Mouse (Mus musculus) intestine, embryonic 15.5 days (tissue): ENCODE results near the gene Bhlha15. TPM values are rescaled to one million over a fixed set of nuclear protein-coding genes. Genes with fewer than 3 reads are reported as not detected.

ENCODE experiments used
- ATAC-seq: fragments of 200-750 bp; cut with Nextera tagmentation; 2 replicates; pipeline ENCODE4 v1.8.0; 2017; ENCODE audit warnings: moderate TSS enrichment, moderate library complexity
- H3K27ac ChIP-seq: fragments of 300-500 bp; sonication (generic); 2 replicates; pipeline ENCODE4 v1.5.1; 2015; ENCODE audit warnings: mild to moderate bottlenecking, inconsistent platforms
- H3K27me3 ChIP-seq: fragments of 300-500 bp; sonication (generic); replicated peaks from 2 replicates; pipeline ENCODE4 v1.6.1; 2015; ENCODE audit warnings: inconsistent platforms
- H3K36me3 ChIP-seq: fragments of 300-500 bp; sonication (generic); 2 replicates; pipeline ENCODE4 v1.6.1; 2015; ENCODE audit warnings: inconsistent platforms
- H3K4me1 ChIP-seq: fragments of 300-500 bp; sonication (generic); replicated peaks from 2 replicates; pipeline ENCODE4 v1.6.1; 2015; ENCODE audit warnings: inconsistent platforms
- H3K4me2 ChIP-seq: fragments of 300-500 bp; sonication (generic); replicated peaks from 2 replicates; pipeline ENCODE4 v1.6.1; 2015; ENCODE audit warnings: mild to moderate bottlenecking, inconsistent platforms
- H3K4me3 ChIP-seq: fragments of 300-500 bp; sonication (generic); replicated peaks from 2 replicates; pipeline ENCODE4 v1.5.1; 2015; ENCODE audit warnings: inconsistent platforms
- H3K9ac ChIP-seq: fragments of 300-500 bp; sonication (generic); 2 replicates; pipeline ENCODE4 v1.6.1; 2015; ENCODE audit warnings: inconsistent platforms
- H3K9me3 ChIP-seq: fragments of 300-500 bp; sonication (generic); 2 replicates; pipeline ENCODE4 v1.6.1; 2016; ENCODE audit warnings: inconsistent platforms
- WGBS: fragments of 180-500 bp; shearing (Covaris S2); methylation state at CpG from one replicate; pipeline ENCODE4 v1.1.7; 2015; 5-methylcytosine and 5-hydroxymethylcytosine counted together
- polyA plus RNA-seq: library from polyadenylated mRNA; unstranded; fragments of >200 nt; fragmentation: Nextera tagmentation; extraction: Ambion mirVana; gene quantifications from 2 replicates; pipeline ENCODE4 v1.2.1, GENCODE M21; 2015

The Bhlha15 gene
- polyA plus RNA-seq, 1 experiment from 2014 or later: 7.6 TPM

DNA sequence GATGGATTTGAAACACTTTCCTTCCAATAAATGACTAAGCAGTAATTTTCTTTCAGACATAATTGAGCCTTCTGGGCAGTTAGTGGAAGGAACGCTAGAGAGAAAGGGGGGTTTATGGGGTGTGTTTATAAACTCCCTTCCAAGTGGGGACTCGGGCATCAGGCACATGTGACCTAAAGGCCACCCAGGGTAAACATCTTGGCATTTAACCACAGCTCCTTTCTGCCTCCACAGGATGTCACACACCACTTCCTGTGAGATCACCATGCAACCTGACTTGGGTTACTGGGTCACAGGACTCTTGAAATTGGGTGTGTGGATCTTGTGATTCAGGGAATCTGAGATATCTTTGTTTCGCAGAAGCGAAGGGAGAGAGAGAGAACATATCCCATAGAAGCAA, 31.2 kb downstream of the Bhlha15 start:
- H3K4me1 ChIP-seq: peaks cover 12% of the 10 kb centered on the region; the same call in 1 of the 2 replicates
- no peak for ATAC-seq
- 56% methylated on average over 4 of the region's 4 CpGs for whole genome bisulfite sequencing

GRCm38 (mm10) chr5:144222811-144223502, 32.9 kb downstream of the Bhlha15 start:
- H3K9ac ChIP-seq: peak overlapping the region; percentile 79
- 2% methylated on average over 24 of the region's 25 CpGs for WGBS
- peak overlapping the region; percentile 66 for H3K27ac ChIP-seq
- peak overlapping the region; percentile 78 for H3K4me3 ChIP-seq
- no peaks in the 10 kb centered on the region for H3K9me3 ChIP-seq
- H3K4me1 ChIP-seq: peaks cover 12% of the 10 kb centered on the region; the same call in 1 of the 2 replicates
- H3K27me3 ChIP-seq: no peaks in the 10 kb centered on the region
- H3K36me3 ChIP-seq: no peaks in the 10 kb centered on the region
- peak; percentile 72 for ATAC-seq
- peak overlapping the region; percentile 85 for H3K4me2 ChIP-seq

More for the DNA sequence above, 31.2 kb downstream of the Bhlha15 start:
- Histone ChIP-seq H3K27me3 (no peaks in the 10 kb centered on the region), H3K9me3 (no peaks in the 10 kb centered on the region), H3K4me2 (no peak overlapping the region), H3K9ac (no peak overlapping the region), H3K36me3 (no peaks in the 10 kb centered on the region), H3K27ac (no peak overlapping the region), H3K4me3 (no peak overlapping the region)

DNA sequence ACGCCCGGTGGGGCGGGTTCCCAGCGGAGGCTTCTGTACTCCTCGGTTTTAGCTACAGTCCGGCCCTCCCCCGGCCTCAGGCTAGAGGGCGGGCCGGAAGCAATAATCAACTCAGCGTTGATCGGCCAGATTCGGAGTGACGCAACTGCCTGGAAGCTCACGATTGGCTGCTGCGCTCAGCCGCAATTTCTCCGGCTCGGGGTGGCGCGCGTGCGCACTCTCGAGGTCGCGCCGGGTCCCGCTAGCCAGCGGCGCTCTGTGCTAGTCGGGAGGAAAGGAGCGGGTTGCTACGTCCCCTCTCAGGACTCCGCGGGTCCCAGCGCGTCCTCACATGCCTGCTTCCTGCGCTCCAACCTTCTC, 33.4 kb downstream of the Bhlha15 start, which contains the start of gene Tecpr1:
TSS of gene Tecpr1 (minus strand) at position 113 of the 360 bp plus-strand sequence.
- Histone ChIP-seq H3K27me3 (no peaks in the 10 kb centered on the region), H3K9me3 (no peaks in the 10 kb centered on the region), H3K27ac (peak within 1 kb of the TSS; percentile 66), H3K9ac (peak within 1 kb of the TSS; percentile 79), H3K4me3 (peak within 1 kb of the TSS; percentile 78), H3K4me1 (peaks cover 12% of the 10 kb centered on the region; the same call in 1 of the 2 replicates), H3K4me2 (peak within 1 kb of the TSS; percentile 85), H3K36me3 (no peaks in the 10 kb centered on the region)
- ATAC-seq: peak; percentile 99
- under 1% methylated on average over 37 of the region's 37 CpGs for WGBS

- Histone ChIP-seq H3K9ac (peak overlapping the region; percentile 61), H3K4me2 (peak overlapping the region; percentile 85), H3K27ac (peak overlapping the region; percentile 52), H3K9me3 (no peaks in the 10 kb centered on the region), H3K4me3 (peak overlapping the region; percentile 78), H3K36me3 (no peaks in the 10 kb centered on the region), H3K4me1 (peaks cover 12% of the 10 kb centered on the region; the same call in 1 of the 2 replicates), H3K27me3 (no peaks in the 10 kb centered on the region)
- WGBS: 26% methylated on average over 18 of the region's 18 CpGs
- peak; percentile 31; the same call in 1 of the 2 replicates for ATAC-seq
Observed at GRCm38 (mm10) chr5:144223899-144224816, 34.1 kb downstream of the Bhlha15 start.

DNA sequence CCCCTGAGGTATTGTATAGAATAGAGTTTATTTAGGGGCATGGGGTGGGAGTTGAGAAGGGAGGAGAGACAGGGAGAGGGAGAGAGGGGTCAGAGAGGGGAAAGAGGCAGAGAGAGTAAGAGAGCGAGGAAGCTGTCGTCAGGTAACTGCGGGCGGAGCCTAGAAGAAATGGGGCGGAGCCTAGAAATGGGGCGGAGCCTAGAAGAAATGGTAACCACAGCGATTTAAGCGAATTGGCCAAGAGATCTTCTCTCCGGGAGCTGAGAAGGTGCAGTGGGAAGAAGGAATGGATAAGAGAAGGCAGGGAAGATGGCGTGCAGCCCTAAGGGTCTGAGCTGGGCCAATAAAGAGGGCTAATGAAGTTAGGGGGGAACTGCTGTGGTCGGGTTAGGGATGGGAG, 36.1 kb downstream of the Bhlha15 start:
- no peak for ATAC-seq
- Histone ChIP-seq H3K4me1 (peaks cover 12% of the 10 kb centered on the region; the same call in 1 of the 2 replicates), H3K36me3 (no peaks in the 10 kb centered on the region), H3K4me2 (no peak overlapping the region), H3K27ac (no peak overlapping the region), H3K9me3 (no peaks in the 10 kb centered on the region), H3K9ac (no peak overlapping the region), H3K27me3 (no peaks in the 10 kb centered on the region), H3K4me3 (no peak overlapping the region)
- 27% methylated on average over 11 of the region's 11 CpGs for WGBS

GRCm38 (mm10) chr5:144230216-144230615, 40.1 kb downstream of the Bhlha15 start:
- Histone ChIP-seq H3K27ac (no peak overlapping the region), H3K4me3 (no peak overlapping the region), H3K4me1 (no peaks in the 10 kb centered on the region), H3K9me3 (no peaks in the 10 kb centered on the region), H3K9ac (no peak overlapping the region), H3K27me3 (no peaks in the 10 kb centered on the region), H3K4me2 (no peak overlapping the region), H3K36me3 (no peaks in the 10 kb centered on the region)
- 87% methylated on average over 7 of the region's 7 CpGs for WGBS
- no peak for ATAC-seq

DNA sequence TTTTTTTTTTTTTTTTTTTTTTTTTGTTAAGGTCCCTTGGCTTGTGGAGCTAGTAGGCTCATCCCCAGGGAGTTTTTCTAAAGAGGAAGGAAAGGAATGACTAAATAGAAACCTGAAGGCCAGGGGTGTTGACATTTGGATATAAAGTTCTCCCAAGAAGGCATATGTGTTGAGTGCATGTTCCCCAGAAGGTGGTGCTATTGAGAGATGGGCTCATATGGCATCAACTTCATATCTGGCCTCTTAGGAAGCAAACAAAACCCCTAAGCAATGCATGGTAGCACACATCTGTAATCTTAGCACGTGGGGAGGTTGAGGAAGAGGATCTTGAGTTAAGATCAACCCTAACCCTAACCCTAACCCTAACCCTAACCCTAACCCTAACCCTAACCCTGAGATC, 41.3 kb downstream of the Bhlha15 start:
- H3K27me3 ChIP-seq: no peaks in the 10 kb centered on the region
- no peaks in the 10 kb centered on the region for H3K4me1 ChIP-seq
- H3K9ac ChIP-seq: no peak overlapping the region
- no peak for ATAC-seq
- 71% methylated on average over 1 of the region's 1 CpGs for WGBS
- H3K27ac ChIP-seq: no peak overlapping the region
- no peaks in the 10 kb centered on the region for H3K9me3 ChIP-seq
- H3K4me3 ChIP-seq: no peak overlapping the region
- no peaks in the 10 kb centered on the region for H3K36me3 ChIP-seq
- H3K4me2 ChIP-seq: no peak overlapping the region

DNA sequence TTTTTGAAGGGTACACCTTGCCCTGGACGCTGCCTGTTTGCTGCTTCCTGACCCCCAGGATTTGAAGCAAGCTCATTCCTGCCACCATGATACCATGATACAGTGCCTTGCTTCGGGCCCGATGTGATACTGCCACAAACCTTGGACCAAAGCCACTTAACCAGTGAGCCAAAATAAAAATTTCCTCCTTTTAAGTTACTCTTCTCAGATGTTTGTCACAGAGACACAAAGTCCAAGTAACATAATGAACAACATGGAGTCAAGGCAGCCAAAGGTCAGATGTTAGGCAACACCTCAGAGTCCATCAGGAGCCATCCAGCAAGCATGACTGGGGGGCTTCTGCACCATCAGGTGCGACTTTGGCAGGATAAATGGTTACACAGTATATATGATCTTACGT, 42.4 kb downstream of the Bhlha15 start:
- no peaks in the 10 kb centered on the region for H3K9me3 ChIP-seq
- no peaks in the 10 kb centered on the region for H3K27me3 ChIP-seq
- H3K9ac ChIP-seq: no peak overlapping the region
- no peak for ATAC-seq
- 81% methylated on average over 5 of the region's 5 CpGs for WGBS
- no peaks in the 10 kb centered on the region for H3K4me1 ChIP-seq
- H3K4me2 ChIP-seq: no peak overlapping the region
- no peak overlapping the region for H3K4me3 ChIP-seq
- no peak overlapping the region for H3K27ac ChIP-seq
- H3K36me3 ChIP-seq: no peaks in the 10 kb centered on the region

DNA sequence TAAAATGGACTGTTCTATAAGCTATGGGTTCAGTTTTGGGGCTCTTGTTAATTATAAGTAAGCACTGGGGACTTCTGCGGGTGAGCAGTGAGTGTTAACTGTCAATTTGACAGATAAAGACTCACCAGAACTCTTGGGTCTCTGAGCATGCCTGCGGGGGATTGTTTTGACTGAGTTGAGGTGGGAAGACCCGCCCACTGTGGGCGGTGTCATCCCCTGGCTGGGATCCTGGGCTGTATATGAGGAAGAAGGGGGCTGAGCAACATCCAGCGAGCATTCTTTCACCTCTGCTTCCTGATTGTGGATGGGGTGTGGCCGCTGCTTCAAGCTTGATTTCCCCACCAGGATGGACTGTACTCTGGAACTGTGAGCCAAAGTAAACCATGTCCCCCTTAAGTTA, 44.1 kb downstream of the Bhlha15 start:
- Histone ChIP-seq H3K9ac (no peak overlapping the region), H3K9me3 (no peaks in the 10 kb centered on the region), H3K4me2 (no peak overlapping the region), H3K27ac (no peak overlapping the region), H3K27me3 (no peaks in the 10 kb centered on the region; the same call in 1 of the 2 replicates), H3K4me1 (no peaks in the 10 kb centered on the region), H3K4me3 (no peak overlapping the region), H3K36me3 (no peaks in the 10 kb centered on the region)
- WGBS: 64% methylated on average over 6 of the region's 6 CpGs
- ATAC-seq: no peak

DNA sequence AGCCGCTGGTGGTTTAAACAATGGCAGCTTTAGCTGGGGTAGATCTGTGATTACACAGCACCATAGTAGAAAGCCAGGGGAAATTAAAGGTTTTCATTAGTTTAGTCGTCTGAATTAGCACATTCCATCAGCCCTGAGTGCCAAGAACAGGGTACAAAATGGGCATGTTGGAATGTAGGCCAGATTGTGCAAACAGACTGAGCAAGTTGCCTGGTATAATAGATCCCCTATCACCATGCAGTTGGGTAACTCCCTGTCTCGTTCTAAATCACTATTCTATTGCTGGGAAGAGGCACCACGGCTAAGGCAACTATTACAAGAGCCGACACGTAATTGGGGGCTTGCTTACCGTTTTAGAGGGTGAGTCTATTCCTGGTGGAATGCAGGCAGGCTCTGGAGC, 44.6 kb downstream of the Bhlha15 start:
- WGBS: 84% methylated on average over 7 of the region's 7 CpGs
- Histone ChIP-seq H3K4me2 (no peak overlapping the region), H3K9ac (no peak overlapping the region), H3K4me1 (no peaks in the 10 kb centered on the region), H3K4me3 (no peak overlapping the region), H3K36me3 (no peaks in the 10 kb centered on the region), H3K27ac (no peak overlapping the region), H3K27me3 (no peaks in the 10 kb centered on the region; the same call in 1 of the 2 replicates), H3K9me3 (no peaks in the 10 kb centered on the region)
- ATAC-seq: no peak

DNA sequence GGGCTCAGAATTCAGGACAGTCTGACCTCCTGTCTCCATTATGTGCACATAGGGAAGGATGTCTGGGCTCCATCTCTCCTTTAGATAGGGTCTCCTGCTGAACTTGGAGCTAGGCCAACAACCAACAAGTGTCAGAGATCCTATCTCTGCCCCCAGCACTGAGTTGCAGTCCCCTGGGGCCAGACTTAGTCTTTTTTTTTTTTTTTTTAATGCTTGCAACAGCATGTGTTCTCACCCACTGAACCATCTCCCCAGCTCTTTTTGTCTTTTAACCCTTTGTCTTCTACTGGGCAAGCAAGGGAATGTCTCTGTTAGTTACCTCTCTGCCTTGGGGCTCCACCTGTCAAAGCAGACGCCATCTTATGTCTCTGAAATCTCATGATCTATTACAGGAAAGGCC, 48.9 kb downstream of the Bhlha15 start:
- H3K4me2 ChIP-seq: no peak overlapping the region
- 77% methylated on average over 1 of the region's 1 CpGs for WGBS
- H3K27me3 ChIP-seq: no peaks in the 10 kb centered on the region; the same call in 1 of the 2 replicates
- no peak overlapping the region for H3K9ac ChIP-seq
- no peaks in the 10 kb centered on the region for H3K4me1 ChIP-seq
- H3K4me3 ChIP-seq: no peak overlapping the region
- H3K9me3 ChIP-seq: no peaks in the 10 kb centered on the region
- no peak for ATAC-seq
- H3K36me3 ChIP-seq: no peaks in the 10 kb centered on the region
- H3K27ac ChIP-seq: no peak overlapping the region
